Mouse (Mus musculus): ENCODE measurements around the gene Cntd1.

Gene Cntd1

DNA sequence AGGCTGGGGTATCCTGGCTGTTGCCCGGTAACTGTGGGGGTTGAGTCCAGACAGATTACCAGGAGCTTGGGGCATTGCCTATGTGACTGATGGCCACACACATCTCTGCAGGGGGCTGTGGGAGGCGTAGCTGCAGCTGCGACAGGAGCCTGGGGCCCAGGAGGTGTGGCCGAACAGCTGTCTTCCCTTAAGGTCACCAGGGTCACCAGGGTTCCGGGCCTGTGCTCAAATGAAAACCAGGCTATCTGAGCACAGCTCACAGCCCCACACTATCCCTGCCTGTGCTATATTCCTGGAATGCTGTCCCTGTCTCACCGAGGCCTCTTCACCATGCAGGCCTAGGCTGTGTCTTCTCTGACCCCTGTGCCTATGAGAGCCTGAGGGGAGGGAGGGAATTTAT is 55.7 kb downstream of the Cntd1 start:
- DNase-seq = no peak

DNA sequence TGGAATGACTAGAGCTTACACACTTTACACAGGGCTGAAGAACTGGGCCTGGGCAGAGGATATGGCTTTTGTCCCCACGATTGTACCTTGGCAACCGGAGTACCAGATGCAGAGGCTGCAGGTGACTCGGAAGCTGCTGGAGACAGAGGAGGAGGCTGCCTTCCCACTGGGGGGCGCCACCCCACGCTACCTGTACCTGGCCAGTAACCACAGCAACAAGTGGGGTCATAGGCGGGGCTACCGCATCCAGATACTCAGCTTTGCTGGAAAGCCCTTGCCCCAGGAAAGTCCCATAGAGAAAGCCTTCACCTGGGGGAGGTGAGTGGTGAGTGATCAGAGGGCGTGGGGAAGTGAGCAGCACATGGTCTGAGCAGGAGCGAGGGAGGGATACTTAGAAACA is 56.9 kb downstream of the Cntd1 start:
- DNase-seq = peak in 1 of 2 experiments; percentile 52

DNA sequence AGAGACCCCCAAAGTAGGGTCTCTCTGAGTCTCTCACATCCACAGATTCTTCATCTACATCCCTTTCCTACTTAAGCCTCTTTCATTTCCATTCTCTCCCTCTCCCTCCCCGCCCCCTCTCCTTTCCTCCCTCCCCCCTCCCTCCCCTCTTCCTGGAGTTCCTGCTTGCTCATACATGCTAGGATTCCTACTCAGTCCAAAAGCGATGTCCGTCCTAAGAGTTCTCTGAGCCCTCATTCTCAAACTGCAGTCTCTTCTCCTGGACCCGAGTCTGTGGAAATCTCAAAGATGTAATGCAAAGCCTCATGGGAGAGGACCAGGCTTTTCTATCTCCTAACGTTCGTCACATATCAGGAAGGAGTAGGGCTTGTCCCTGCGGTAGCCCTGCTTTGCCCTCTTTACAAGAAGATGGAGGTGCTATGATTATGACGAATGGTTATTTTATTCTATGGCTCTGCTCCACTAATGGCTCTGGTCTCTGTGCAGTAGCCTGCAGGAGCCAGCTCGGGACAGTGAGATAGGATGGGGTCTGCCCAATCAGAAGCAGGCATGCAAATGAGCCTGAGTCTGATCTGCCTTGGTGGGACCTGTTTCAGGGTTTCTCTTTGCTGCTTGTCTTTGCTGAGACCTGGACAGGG is 59.4 kb downstream of the Cntd1 start:
- DNase-seq = peak; percentile 54 to 67
